ENCODE assay signal across 22 mouse cellular contexts in the genomic region with DNA sequence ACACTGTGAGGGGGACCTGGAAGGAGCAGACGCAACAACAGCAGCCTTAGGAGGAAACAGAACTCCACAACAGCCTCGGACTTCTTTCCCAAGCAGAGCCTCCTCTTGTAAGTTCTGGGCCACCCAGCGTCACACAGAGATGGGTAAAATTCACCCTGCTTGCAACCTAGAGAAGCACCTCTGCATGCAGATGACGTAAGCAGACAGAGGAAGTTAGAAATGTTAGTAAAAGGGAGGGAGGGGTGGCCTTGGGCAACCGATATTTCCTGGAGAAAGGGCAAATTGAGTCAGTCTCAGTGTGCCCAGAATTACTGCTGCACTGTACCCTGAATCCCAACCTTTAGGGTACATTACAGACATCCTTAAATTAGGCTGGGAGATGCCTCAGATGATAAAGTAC. TPM values are rescaled to one million over a fixed set of nuclear protein-coding genes. Genes with fewer than 3 reads are reported as not detected.
DNase-seq lines count a peak whose midpoint lies in the region; ATAC-seq and TF ChIP-seq lines count a peak whose summit lies in the region.
"Had no signal": no experiment of that assay in that cellular context is flagged by ENCODE, and none has a peak within 500 bp of the region (broad histone marks: within the 10 kb centered on the region; RNA-seq: fewer than 3 reads in every experiment).

No protein-coding gene starts in this region.

- DNase-seq in liver, adult 2 months (ENCODE audit: extremely low read depth, low read depth, low spot score) = peak; percentile 25
- DNase-seq in T-cell, adult 2 months (ENCODE audit: low spot score) = peak; percentile 8
- DNase-seq in induced T-regulatory cell, adult 2 months (ENCODE audit: low read depth) = peak; percentile 69
- DNase-seq in naive thymus-derived CD4-positive, alpha-beta T cell, adult 2 months (ENCODE audit: low read depth) = peak; percentile 21
- DNase-seq in kidney, adult 9 months = no peak
- no peak for DNase-seq in right cerebral cortex, postnatal 10 days (ENCODE audit: low spot score in 2 of 2)
- DNase-seq in spleen, adult 12 weeks (ENCODE audit: low spot score) = no peak
- DNase-seq: adrenal gland, adult 2 months; cerebellum, adult 9-11 months; gastrocnemius, postnatal 14 days; heart, adult 2 months; kidney, adult 2 months; kidney, postnatal 36 days; left cerebral cortex, postnatal 4 days had no signal

- no peak overlapping the region for H3K4me3 ChIP-seq in liver, adult 2 months (ENCODE audit: insufficient read depth, low read depth, low read length)
- no peak overlapping the region for H3K4me3 ChIP-seq in liver, embryonic 12.5 days
- H3K4me3 ChIP-seq: embryonic facial prominence, embryonic 12.5 days; erythroblast, embryonic 14.5 days; forebrain, embryonic 13.5 days; heart, adult 2 months; left cerebral cortex, adult 2 months; midbrain, embryonic 10.5 days; neural tube, embryonic 13.5 days had no signal

- TF ChIP-seq POLR2A in liver, adult 2 months (IDR thresholded peaks at IDR 0.05; ENCODE audit: extremely low read depth, insufficient read depth, low read length) = no peak

- H3K27ac ChIP-seq in liver, adult 2 months (replicated peaks; ENCODE audit: insufficient read depth, low read depth, low read length) = no peak overlapping the region
- no peak overlapping the region for H3K27ac ChIP-seq in liver, embryonic 12.5 days
- H3K27ac ChIP-seq: embryonic facial prominence, embryonic 12.5 days; forebrain, embryonic 13.5 days; heart, adult 2 months; left cerebral cortex, adult 2 months; liver, embryonic 14.5 days; midbrain, embryonic 10.5 days; neural tube, embryonic 13.5 days had no signal

- TF ChIP-seq CTCF in liver, adult 2 months (IDR thresholded peaks at IDR 0.05; ENCODE audit: low read depth, low read length) = no peak

- H3K36me3 ChIP-seq in liver, adult 2 months (ENCODE audit: control insufficient read depth, insufficient read depth, low read length) = no peaks in the 10 kb centered on the region
- H3K36me3 ChIP-seq in liver, embryonic 12.5 days = no peaks in the 10 kb centered on the region
- H3K36me3 ChIP-seq: embryonic facial prominence, embryonic 12.5 days; midbrain, embryonic 10.5 days; neural tube, embryonic 13.5 days had no signal

- WGBS in liver, adult 2 months = 49% methylated on average over 5 of the region's 5 CpGs
- WGBS in liver, embryonic 12.5 days (ENCODE audit: insufficient replicate concordance) = 47% methylated on average over 5 of the region's 5 CpGs

- no peak overlapping the region for H3K4me2 ChIP-seq in liver, embryonic 12.5 days
- H3K4me2 ChIP-seq: embryonic facial prominence, embryonic 12.5 days; forebrain, embryonic 13.5 days; neural tube, embryonic 13.5 days had no signal

- ATAC-seq in liver, embryonic 12.5 days = no peak
- ATAC-seq: forebrain, embryonic 13.5 days had no signal

- no peak overlapping the region for H3K9ac ChIP-seq in liver, adult 2 months (ENCODE audit: low read depth, low read length)
- H3K9ac ChIP-seq in liver, embryonic 12.5 days = no peak overlapping the region
- H3K9ac ChIP-seq: embryonic facial prominence, embryonic 12.5 days; forebrain, embryonic 13.5 days; liver, embryonic 14.5 days; neural tube, embryonic 13.5 days had no signal

- H3K27me3 ChIP-seq in liver, adult 2 months (ENCODE audit: control insufficient read depth, insufficient read depth, low read length) = no peaks in the 10 kb centered on the region
- peaks cover 16% of the 10 kb centered on the region for H3K27me3 ChIP-seq in liver, embryonic 12.5 days (replicated peaks)
- H3K27me3 ChIP-seq: embryonic facial prominence, embryonic 12.5 days; forebrain, embryonic 13.5 days; neural tube, embryonic 13.5 days had no signal

- H3K4me1 ChIP-seq in liver, adult 2 months (ENCODE audit: control insufficient read depth, insufficient read depth, low read length) = peaks cover 34% of the 10 kb centered on the region
- peaks cover 10% of the 10 kb centered on the region; the same call in 1 of the 2 replicates for H3K4me1 ChIP-seq in liver, embryonic 12.5 days
- H3K4me1 ChIP-seq: embryonic facial prominence, embryonic 12.5 days; forebrain, embryonic 13.5 days; midbrain, embryonic 10.5 days; neural tube, embryonic 13.5 days had no signal

- H3K79me2 ChIP-seq in liver, adult 2 months (ENCODE audit: control insufficient read depth, insufficient read depth, low read length) = no peaks in the 10 kb centered on the region

- H3K9me3 ChIP-seq in liver, embryonic 12.5 days (replicated peaks) = no peaks in the 10 kb centered on the region
- H3K9me3 ChIP-seq: embryonic facial prominence, embryonic 12.5 days; forebrain, embryonic 13.5 days; midbrain, embryonic 10.5 days; neural tube, embryonic 13.5 days had no signal

RNA-seq across cellular contexts. Expression of a gene that starts 7.4 kb away (rescaled TPM):
- 464 and 499 TPM in 2 replicates for total RNA-seq in liver, adult 2 months (2014; rRNA removed)
- polyA plus RNA-seq in liver, adult 2 months (2012; rRNA removed) = 610 and 703 TPM in 2 replicates
- polyA plus RNA-seq in liver, embryonic 12.5 days (2016; fragmentation: Nextera tagmentation; extraction: Ambion mirVana) = 57.5 and 59.3 TPM in 2 replicates

RNA-seq across cellular contexts. Expression of a gene that starts 48.5 kb away (rescaled TPM):
- total RNA-seq in liver, adult 2 months (2014; rRNA removed) = 0.20 and 0.74 TPM in 2 replicates
- 0.22 and 0.34 TPM in 2 replicates for polyA plus RNA-seq in liver, adult 2 months (2012; rRNA removed)
- polyA plus RNA-seq in liver, embryonic 12.5 days (2016; fragmentation: Nextera tagmentation; extraction: Ambion mirVana) = 28.8 and 33.9 TPM in 2 replicates
- total RNA-seq: heart, adult 2 months; left cerebral cortex, adult 2 months had no signal
- polyA plus RNA-seq: erythroblast, embryonic 14.5 days had no signal

RNA-seq across cellular contexts. Expression of a gene that starts 48.9 kb away (rescaled TPM):
- 18.3 and 19.9 TPM in 2 replicates for total RNA-seq in liver, adult 2 months (2014; rRNA removed)
- 11.4 and 12.2 TPM in 2 replicates for polyA plus RNA-seq in liver, adult 2 months (2012; rRNA removed)
- polyA plus RNA-seq in liver, embryonic 12.5 days (2016; fragmentation: Nextera tagmentation; extraction: Ambion mirVana) = 13.5 and 15.1 TPM in 2 replicates

Comparison
In these comparisons a context has a peak if more than half of its experiments do, and no peak if none do; other contexts are left out.
1. RNA of a gene that starts 7.4 kb away (polyA plus RNA-seq): 610 to 703 TPM in liver, adult 2 months; 57.5 to 59.3 TPM in liver, embryonic 12.5 days; every median in the first group is over 10 times any median in the second.
2. RNA of a gene that starts 48.5 kb away (polyA plus RNA-seq): 28.8 to 33.9 TPM in liver, embryonic 12.5 days; 0.22 to 0.34 TPM in liver, adult 2 months; every median in the first group is over 10 times any median in the second.
3. DNase-seq: peak in liver, adult 2 months (single experiment), T-cell, adult 2 months (single experiment), induced T-regulatory cell, adult 2 months (single experiment) and naive thymus-derived CD4-positive, alpha-beta T cell, adult 2 months (single experiment); none in kidney, adult 9 months (single experiment), right cerebral cortex, postnatal 10 days (0 of 2) and spleen, adult 12 weeks (single experiment).